Mouse (Mus musculus) urinary bladder, adult 18-20 months (tissue): Measurements from ENCODE around the gene Rgs9bp.
"Not testable (repeated sequence)": the region's sequence is repeated elsewhere in the genome, so short reads cannot be mapped to it uniquely, and the experiment has no call there.

Experiments used
- DNase-seq, 2 experiments: peaks; one replicate each; pipeline ENCODE4 v3.0.0; 2022; ENCODE audit warnings: low spot score in 2 of 2, mixed read lengths in 2 of 2

Gene Rgs9bp

DNA sequence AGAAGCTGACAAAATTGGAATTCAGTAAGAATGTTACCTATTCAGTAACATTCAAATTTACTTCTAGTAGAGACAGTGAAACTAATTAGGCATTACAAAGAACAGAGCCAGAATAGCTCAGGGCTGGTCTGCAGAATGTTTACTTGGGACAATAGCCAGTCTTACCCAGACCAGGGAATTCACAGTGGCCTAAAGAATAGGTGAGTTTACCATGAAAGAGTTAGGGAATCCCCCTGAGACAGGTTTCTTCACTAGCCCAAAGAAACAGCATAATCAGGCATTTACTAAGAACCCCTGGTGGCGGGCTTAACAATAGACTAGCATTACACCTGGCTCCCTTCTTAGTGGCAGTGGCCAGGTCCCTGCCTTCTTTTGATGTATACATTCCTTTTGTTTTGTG is 54.8 kb downstream of the Rgs9bp start:
- not testable (repeated sequence) for DNase-seq

DNA sequence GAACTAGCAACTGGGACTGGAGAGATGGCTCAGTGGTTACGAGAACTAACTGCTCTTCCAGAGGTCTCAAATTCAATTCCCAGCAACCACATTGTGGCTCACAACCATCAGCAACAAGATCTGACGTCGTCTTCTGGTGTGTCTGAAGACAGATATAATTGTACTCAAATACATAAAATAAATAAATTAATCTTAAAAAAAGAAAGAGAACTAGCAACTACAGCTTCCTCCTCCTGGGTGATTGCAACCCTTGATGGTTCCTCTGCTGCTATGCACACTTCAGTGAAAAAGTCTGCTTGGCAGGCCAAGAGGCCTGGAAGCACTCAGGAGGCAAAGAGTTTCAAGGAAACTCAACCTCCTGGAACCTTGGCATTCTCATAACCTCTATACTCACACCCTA is 55.4 kb downstream of the Rgs9bp start:
- no peak for DNase-seq
